Mouse (Mus musculus) heart, adult 2 months (tissue): ENCODE measurements around the gene Rnf114.

Source experiments
- CTCF ChIP-seq: fragments of 200-600 bp; IDR thresholded peaks from 2 replicates; pipeline ENCODE4 v1.8.1; 2022; ENCODE audit warnings: antibody characterized with exemption, mild to moderate bottlenecking, moderate library complexity
- EP300 ChIP-seq: fragments of 200-500 bp; IDR thresholded peaks from 2 replicates; pipeline ENCODE4 v1.6.1; 2011; ENCODE audit warnings: low read depth, low read length, control low read depth; ENCODE audit not compliant: insufficient read depth
- POLR2A ChIP-seq: fragments of 200-500 bp; IDR thresholded peaks from 2 replicates; pipeline ENCODE4 v1.6.1; 2011; ENCODE audit warnings: mild to moderate bottlenecking, low read depth, low read length, control low read depth; ENCODE audit not compliant: insufficient read depth

DNA sequence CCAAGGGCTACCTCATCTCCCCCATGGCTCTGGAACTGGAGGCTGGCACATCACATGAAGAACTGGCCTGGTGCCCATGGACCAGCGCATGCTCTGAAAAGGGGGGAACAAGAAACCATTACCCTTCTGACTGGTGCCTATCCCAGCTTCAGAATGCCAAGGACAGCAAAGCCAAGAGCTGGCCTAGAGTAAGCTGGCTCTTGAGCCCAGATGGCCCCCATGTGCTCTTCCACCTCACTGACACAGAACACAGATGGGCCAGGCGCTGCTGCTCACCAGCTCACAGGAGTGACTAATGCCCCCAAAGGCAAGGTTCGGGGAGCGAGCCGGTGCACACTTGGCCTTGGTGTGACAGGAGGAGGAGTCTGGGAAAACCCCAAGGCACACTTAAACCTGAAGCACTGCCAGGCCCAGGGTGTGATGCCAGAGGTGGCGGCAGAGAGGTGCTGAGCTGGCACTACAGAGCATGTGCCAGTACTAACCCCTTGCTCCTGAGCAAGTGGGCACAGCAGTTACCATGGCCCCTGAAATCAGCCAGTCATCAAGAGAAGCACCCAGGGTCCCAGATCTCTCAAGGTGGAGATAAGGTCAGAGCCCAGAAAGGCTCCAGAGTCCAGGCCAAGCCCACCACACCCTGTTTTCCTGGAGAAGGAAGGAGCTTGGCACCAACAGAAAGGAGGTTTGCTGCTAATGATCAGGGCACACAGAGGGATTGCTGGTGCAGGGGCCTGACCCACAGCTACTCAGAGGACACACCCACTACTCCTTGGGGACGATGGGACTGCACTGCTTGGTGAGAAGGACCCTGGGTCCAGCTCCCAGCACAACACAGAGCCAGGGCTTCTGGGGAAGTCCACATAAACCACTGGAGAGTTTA lies 6.7 kb upstream of the Rnf114 start:
- TF ChIP-seq EP300 = no peak
- no peak for TF ChIP-seq CTCF
- TF ChIP-seq POLR2A = 0 out of 2 replicates have a peak, but pooled peaks have one; percentile 8
